Mouse (Mus musculus) spleen, adult 2 months (tissue): ENCODE data around the gene Dnaaf1. TPM values are rescaled to one million over a fixed set of nuclear protein-coding genes. Genes with fewer than 3 reads are reported as not detected.

ENCODE experiments used
- DNase-seq, 2 experiments: peaks; one replicate each; pipeline versions ENCODE4 v3.0.0 to v3.0.0-alpha.2; 2012 to 2021; ENCODE audit warnings: low spot score in 2 of 2, low read depth in 1 of 2
- H3K27ac ChIP-seq: fragments of 200-500 bp; 2 replicates; pipeline ENCODE4 v1.5.1; 2012; ENCODE audit warnings: low read length, inconsistent platforms; ENCODE audit not compliant: insufficient read depth
- H3K27me3 ChIP-seq: fragments of 200-500 bp; 2 replicates; pipeline ENCODE4 v1.6.1; 2012; ENCODE audit warnings: mild to moderate bottlenecking, moderate library complexity, low read length, inconsistent platforms; ENCODE audit not compliant: control insufficient read depth, insufficient read depth
- H3K36me3 ChIP-seq: fragments of 200-500 bp; 2 replicates; pipeline ENCODE4 v1.6.1; 2012; ENCODE audit warnings: mild to moderate bottlenecking, low read length, inconsistent platforms; ENCODE audit not compliant: control insufficient read depth, insufficient read depth
- H3K4me1 ChIP-seq: fragments of 200-500 bp; 2 replicates; pipeline ENCODE4 v1.6.1; 2011; ENCODE audit warnings: inconsistent platforms; ENCODE audit not compliant: control insufficient read depth, insufficient read depth, insufficient read length
- H3K4me3 ChIP-seq: fragments of 200-500 bp; 2 replicates; pipeline ENCODE4 v1.5.1; 2011; ENCODE audit warnings: mild to moderate bottlenecking, inconsistent platforms; ENCODE audit not compliant: insufficient read depth, insufficient read length; ENCODE audit errors: extremely low read depth
- CTCF ChIP-seq: fragments of 200-500 bp; IDR thresholded peaks from 2 replicates; pipeline ENCODE4 v1.5.1; 2011; ENCODE audit warnings: mild to moderate bottlenecking, inconsistent platforms; ENCODE audit not compliant: insufficient read depth, insufficient read length, insufficient replicate concordance; ENCODE audit errors: extremely low read depth
- POLR2A ChIP-seq: fragments of 200-500 bp; IDR thresholded peaks from 2 replicates; pipeline ENCODE4 v1.6.1; 2011; ENCODE audit warnings: low read depth, low read length, inconsistent platforms
- WGBS: fragments of 180-500 bp; shearing (Covaris S2); methylation state at CpG from one replicate; pipeline ENCODE4 v1.1.7; 2018; 5-methylcytosine and 5-hydroxymethylcytosine counted together
- polyA plus RNA-seq: library from polyadenylated mRNA; depleted of rRNA; stranded (reverse); fragments of >200 nt; gene quantifications from 2 replicates; pipeline ENCODE4 v1.2.3, GENCODE M21; 2012

The Dnaaf1 gene
- polyA plus RNA-seq, 1 experiment = not detected

GRCm38 (mm10) chr8:119625788-119626187, 50.8 kb downstream of the Dnaaf1 start:
- DNase-seq = no peak
- 92% methylated on average over 22 of the region's 22 CpGs for WGBS
- H3K36me3 ChIP-seq = no peaks in the 10 kb centered on the region
- TF ChIP-seq POLR2A = no peak
- TF ChIP-seq CTCF = no peak
- H3K4me3 ChIP-seq = no peak overlapping the region
- no peak overlapping the region for H3K27ac ChIP-seq
- no peaks in the 10 kb centered on the region for H3K4me1 ChIP-seq
- no peaks in the 10 kb centered on the region for H3K27me3 ChIP-seq

DNA sequence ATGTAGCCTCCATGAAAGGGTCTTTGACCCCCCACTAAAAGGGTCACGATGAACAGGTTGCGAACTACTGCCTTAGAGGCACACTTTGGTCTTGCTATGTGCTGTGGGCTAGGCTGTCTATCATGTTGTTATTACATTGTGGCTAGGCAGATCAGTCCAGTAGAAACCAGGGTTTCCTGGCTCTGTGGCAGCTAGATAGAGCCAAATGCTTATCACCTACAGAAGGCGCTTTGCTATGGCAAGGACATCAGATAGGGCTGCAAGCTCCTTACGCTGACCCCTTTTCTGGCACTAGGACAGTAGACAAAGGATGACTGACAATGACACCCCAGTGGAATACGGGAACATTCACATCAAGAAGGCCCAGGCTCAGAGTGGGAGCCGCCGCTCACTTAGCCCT, 52.2 kb downstream of the Dnaaf1 start:
- no peak overlapping the region for H3K4me3 ChIP-seq
- H3K27me3 ChIP-seq = no peaks in the 10 kb centered on the region
- no peak for DNase-seq
- TF ChIP-seq POLR2A = no peak
- no peak for TF ChIP-seq CTCF
- no peaks in the 10 kb centered on the region for H3K4me1 ChIP-seq
- WGBS = 79% methylated on average over 7 of the region's 7 CpGs
- H3K36me3 ChIP-seq = no peaks in the 10 kb centered on the region
- no peak overlapping the region for H3K27ac ChIP-seq

DNA sequence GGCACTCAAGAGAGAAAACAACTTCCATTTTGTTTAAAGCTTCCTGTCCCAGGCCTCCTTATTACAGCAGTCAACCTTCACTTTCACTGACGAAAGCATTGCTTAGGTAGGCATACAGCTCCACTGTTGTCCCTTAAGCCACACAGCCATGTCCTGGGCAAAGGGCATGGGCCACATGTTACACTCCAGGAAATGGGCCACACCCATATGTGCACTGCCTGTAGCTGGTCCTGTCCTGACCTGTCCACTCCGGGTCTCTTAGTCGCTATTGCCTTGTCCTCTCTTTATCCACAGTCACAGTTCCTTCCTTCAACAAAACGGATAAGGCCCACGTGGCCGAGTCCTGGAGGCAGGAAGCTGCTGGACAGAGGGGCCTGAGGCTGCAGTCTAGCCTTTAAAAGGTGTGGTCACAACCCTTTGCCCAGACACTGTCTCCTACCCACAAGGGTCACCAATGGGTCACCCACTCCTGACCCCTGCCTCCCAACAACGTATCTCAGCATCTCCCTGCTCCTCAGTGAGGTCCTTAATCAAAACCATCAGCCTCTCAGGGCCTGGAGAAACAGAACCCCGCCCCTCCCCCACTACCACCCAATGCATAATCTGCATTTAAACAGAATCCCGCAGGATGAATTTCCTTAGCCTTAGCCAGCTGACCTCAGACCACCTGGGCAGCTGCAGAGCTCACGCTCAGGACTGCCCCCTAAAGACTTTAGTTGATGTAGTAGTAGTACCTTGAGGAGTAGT, 52.8 kb downstream of the Dnaaf1 start:
- Histone ChIP-seq H3K4me3 (no peak overlapping the region), H3K27me3 (no peaks in the 10 kb centered on the region; the same call in 1 of the 2 replicates), H3K36me3 (no peaks in the 10 kb centered on the region), H3K27ac (no peak overlapping the region), H3K4me1 (no peaks in the 10 kb centered on the region)
- no peak for DNase-seq
- 80% methylated on average over 10 of the region's 10 CpGs for WGBS
- TF ChIP-seq POLR2A (no peak), CTCF (no peak)

GRCm38 (mm10) chr8:119630841-119631240, 55.8 kb downstream of the Dnaaf1 start:
- TF ChIP-seq POLR2A (no peak), CTCF (no peak)
- Histone ChIP-seq H3K4me3 (no peak overlapping the region), H3K27ac (no peak overlapping the region), H3K27me3 (no peaks in the 10 kb centered on the region; the same call in 1 of the 2 replicates), H3K36me3 (no peaks in the 10 kb centered on the region), H3K4me1 (no peaks in the 10 kb centered on the region)
- DNase-seq = no peak
- whole genome bisulfite sequencing = 55% methylated on average over 3 of the region's 3 CpGs

DNA sequence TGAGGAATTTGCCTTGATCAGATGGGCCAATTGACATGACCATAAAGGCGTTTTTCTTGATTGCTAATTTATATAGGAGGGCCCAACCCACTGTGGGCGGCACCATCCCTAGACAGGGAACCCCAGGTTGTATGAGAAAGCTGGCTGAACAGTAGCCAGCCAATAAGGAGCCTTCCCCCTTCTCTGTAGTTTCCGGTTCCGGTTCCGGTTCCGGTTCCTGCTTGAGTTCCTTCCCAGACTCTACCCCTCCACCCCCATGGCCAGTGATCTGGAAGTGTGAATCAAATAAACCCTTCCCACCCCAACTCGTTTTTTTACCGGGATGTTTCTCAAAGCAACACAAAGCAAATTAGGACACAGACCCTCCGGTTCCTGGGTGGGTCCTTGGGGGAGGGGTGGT, 57.2 kb downstream of the Dnaaf1 start:
- DNase-seq = no peak
- H3K4me1 ChIP-seq = no peaks in the 10 kb centered on the region
- no peaks in the 10 kb centered on the region; the same call in 1 of the 2 replicates for H3K27me3 ChIP-seq
- H3K36me3 ChIP-seq = no peaks in the 10 kb centered on the region
- no peak overlapping the region for H3K4me3 ChIP-seq
- no peak overlapping the region for H3K27ac ChIP-seq
- no peak for TF ChIP-seq POLR2A
- no peak for TF ChIP-seq CTCF
- 80% methylated on average over 9 of the region's 9 CpGs for WGBS

GRCm38 (mm10) chr8:119632909-119633308, 57.9 kb downstream of the Dnaaf1 start:
- Histone ChIP-seq H3K36me3 (no peaks in the 10 kb centered on the region), H3K4me1 (no peaks in the 10 kb centered on the region), H3K4me3 (no peak overlapping the region), H3K27me3 (no peaks in the 10 kb centered on the region; the same call in 1 of the 2 replicates), H3K27ac (no peak overlapping the region)
- DNase-seq = no peak
- TF ChIP-seq CTCF = no peak
- no peak for TF ChIP-seq POLR2A
- WGBS = 56% methylated on average over 29 of the region's 29 CpGs
